Mouse (Mus musculus): Measurements from ENCODE around the gene Nudt21.
A peak's percentile ranks its signal among the peaks of the same experiment; 100 is the strongest.

Nudt21 gene

GRCm38 (mm10) chr8:94004139-94004538 is 32.7 kb downstream of the Nudt21 start:
- no peak for DNase-seq (ENCODE audit: low read depth, low spot score)

- no peak for DNase-seq (ENCODE audit: low read depth, low spot score)
Observed at GRCm38 (mm10) chr8:93998961-93999360, 37.9 kb downstream of the Nudt21 start.

GRCm38 (mm10) chr8:93989739-93990138 is 47.1 kb downstream of the Nudt21 start:
- no peak for DNase-seq (ENCODE audit: low read depth, low spot score)

- DNase-seq (ENCODE audit: low read depth, low spot score), result no peak
Observed at GRCm38 (mm10) chr8:93984731-93985130, 52.1 kb downstream of the Nudt21 start.

GRCm38 (mm10) chr8:93983827-93984226 is 53.0 kb downstream of the Nudt21 start:
- DNase-seq (ENCODE audit: low read depth, low spot score), result peak; percentile 21

- DNase-seq (ENCODE audit: low read depth, low spot score), result peak; percentile 76
Observed at GRCm38 (mm10) chr8:93981679-93982215, 55.1 kb downstream of the Nudt21 start.

GRCm38 (mm10) chr8:93980141-93980540 is 56.7 kb downstream of the Nudt21 start:
- no peak for DNase-seq (ENCODE audit: low read depth, low spot score)

- no peak for DNase-seq (ENCODE audit: low read depth, low spot score)
Observed at GRCm38 (mm10) chr8:93976446-93977211, 60.2 kb downstream of the Nudt21 start.

GRCm38 (mm10) chr8:93975358-93975757 is 61.5 kb downstream of the Nudt21 start:
- DNase-seq (ENCODE audit: low read depth, low spot score), result no peak

- DNase-seq (ENCODE audit: low read depth, low spot score), result no peak
Observed at GRCm38 (mm10) chr8:93974602-93975186, 62.1 kb downstream of the Nudt21 start.

- DNase-seq (ENCODE audit: low read depth, low spot score), result no peak
Observed at GRCm38 (mm10) chr8:93973831-93974375, 62.9 kb downstream of the Nudt21 start.

- no peak for DNase-seq (ENCODE audit: low read depth, low spot score)
Observed at GRCm38 (mm10) chr8:93972971-93973734, 63.7 kb downstream of the Nudt21 start.

GRCm38 (mm10) chr8:93972211-93972610 is 64.6 kb downstream of the Nudt21 start:
- no peak for DNase-seq (ENCODE audit: low read depth, low spot score)

- no peak for DNase-seq (ENCODE audit: low read depth, low spot score)
Observed at GRCm38 (mm10) chr8:93971451-93971850, 65.4 kb downstream of the Nudt21 start.

GRCm38 (mm10) chr8:93969626-93970340 is 67.0 kb downstream of the Nudt21 start:
- DNase-seq (ENCODE audit: low read depth, low spot score), result no peak

- no peak for DNase-seq (ENCODE audit: low read depth, low spot score)
Observed at GRCm38 (mm10) chr8:93968293-93968692, 68.5 kb downstream of the Nudt21 start.
